Mouse (Mus musculus) CH12.LX (cell line): ENCODE data around the gene Hpse. TPM values are rescaled to one million over a fixed set of nuclear protein-coding genes. Genes with fewer than 3 reads are reported as not detected.
A peak's percentile ranks its signal among the peaks of the same experiment; 100 is the strongest.

Experiments used
- DNase-seq: peaks from one replicate; pipeline ENCODE4 v3.0.0-alpha.2; 2013; ENCODE audit errors: extremely low read depth
- H3K27ac ChIP-seq: 2 replicates; pipeline ENCODE4 v1.5.1; 2012; ENCODE audit warnings: low read depth, mild to moderate bottlenecking, control low read depth, moderate library complexity; ENCODE audit not compliant: insufficient read depth
- H3K27me3 ChIP-seq: replicated peaks from 2 replicates; pipeline ENCODE3; 2012; ENCODE audit warnings: inconsistent platforms
- H3K36me3 ChIP-seq, 2 experiments: replicated peaks in 1 of 2; 2 replicates each; pipeline versions ENCODE3 to v1.6.1; 2012; ENCODE audit warnings: inconsistent platforms in 1 of 2, low read length in 1 of 2, mild to moderate bottlenecking in 1 of 2, mixed read lengths in 1 of 2, moderate library complexity in 1 of 2; ENCODE audit not compliant: control insufficient read depth in 1 of 2, insufficient read depth in 1 of 2
- H3K4me1 ChIP-seq, 2 experiments: 2 replicates each; pipeline ENCODE4 v1.6.1; 2012; ENCODE audit warnings: inconsistent platforms in 1 of 2, moderate library complexity in 1 of 2; ENCODE audit not compliant: insufficient read depth in 2 of 2, control insufficient read depth in 1 of 2
- H3K4me2 ChIP-seq: 2 replicates; pipeline ENCODE4 v1.6.1; 2012; ENCODE audit warnings: low read depth, mild to moderate bottlenecking, control low read depth; ENCODE audit not compliant: poor library complexity, insufficient read depth, severe bottlenecking
- H3K4me3 ChIP-seq, 3 experiments: fragments of 150-350 bp in 1 of 3; sonication (generic) in 1 of 3; replicated peaks in 1 of 3; 2 replicates each; pipeline versions ENCODE3 to v1.5.1; 2011 to 2012; ENCODE audit warnings: low read depth in 2 of 3, low read length in 2 of 3, mild to moderate bottlenecking in 2 of 3, moderate library complexity in 2 of 3, control low read depth in 1 of 3, improper control_type of control experiment in 1 of 3, inconsistent platforms in 1 of 3, mixed read lengths in 1 of 3; ENCODE audit not compliant: poor library complexity in 1 of 3
- H3K79me2 ChIP-seq: replicated peaks from 2 replicates; pipeline ENCODE4 v1.6.1; 2012; ENCODE audit warnings: mild to moderate bottlenecking, moderate library complexity; ENCODE audit not compliant: control insufficient read depth, poor library complexity, insufficient read depth, severe bottlenecking; ENCODE audit errors: extremely low read depth
- H3K9ac ChIP-seq: 2 replicates; pipeline ENCODE4 v1.6.1; 2012; ENCODE audit warnings: low read depth, mild to moderate bottlenecking, control low read depth, moderate library complexity; ENCODE audit not compliant: insufficient read depth
- H3K9me3 ChIP-seq: replicated peaks from 2 replicates; pipeline ENCODE3; 2012; ENCODE audit warnings: low read length, inconsistent platforms, mixed read lengths
- CHD1 ChIP-seq: IDR thresholded peaks from 2 replicates; pipeline ENCODE4 v1.6.1; 2012; ENCODE audit warnings: low read depth, low read length, improper control_type of control experiment, inconsistent platforms
- CTCF ChIP-seq, 2 experiments: IDR thresholded peaks in 1 of 2; conservative IDR thresholded peaks in 1 of 2; 2 replicates each; pipeline ENCODE4 v1.5.1; 2011 to 2012; ENCODE audit warnings: low read depth in 2 of 2, low read length in 2 of 2, improper control_type of control experiment in 1 of 2, inconsistent platforms in 1 of 2, mild to moderate bottlenecking in 1 of 2, moderate library complexity in 1 of 2
- EP300 ChIP-seq: IDR thresholded peaks from 2 replicates; pipeline ENCODE4 v1.6.1; 2011; ENCODE audit warnings: low read length, improper control_type of control experiment
- JUN ChIP-seq: IDR thresholded peaks from 2 replicates; pipeline ENCODE4 v1.6.1; 2011; ENCODE audit warnings: low read depth, mild to moderate bottlenecking, low read length, improper control_type of control experiment, moderate library complexity; ENCODE audit not compliant: insufficient read depth
- JUND ChIP-seq: conservative IDR thresholded peaks from 2 replicates; pipeline ENCODE4 v1.6.1; 2011; ENCODE audit warnings: low read depth, low read length, improper control_type of control experiment
- MAZ ChIP-seq: IDR thresholded peaks from 2 replicates; pipeline ENCODE4 v1.6.1; 2012; ENCODE audit warnings: low read depth, mild to moderate bottlenecking, inconsistent platforms, low read length, improper control_type of control experiment, moderate library complexity
- MXI1 ChIP-seq: IDR thresholded peaks from 2 replicates; pipeline ENCODE4 v1.6.1; 2011; ENCODE audit warnings: mild to moderate bottlenecking, low read depth, low read length, improper control_type of control experiment
- NRF1 ChIP-seq: IDR thresholded peaks from 2 replicates; pipeline ENCODE4 v1.6.1; 2014; ENCODE audit warnings: low read depth, mild to moderate bottlenecking, inconsistent platforms, low read length, improper control_type of control experiment, moderate library complexity
- POLR2A ChIP-seq: IDR thresholded peaks from 2 replicates; pipeline ENCODE4 v1.6.1; 2011; ENCODE audit warnings: low read depth, mild to moderate bottlenecking, improper control_type of control experiment, low read length
- RCOR1 ChIP-seq: conservative IDR thresholded peaks from 2 replicates; pipeline ENCODE4 v1.6.1; 2012; ENCODE audit warnings: low read depth, mild to moderate bottlenecking, inconsistent platforms, low read length, improper control_type of control experiment
- ZC3H11A ChIP-seq: IDR thresholded peaks from 2 replicates; pipeline ENCODE4 v1.6.1; 2012; ENCODE audit warnings: low read depth, mild to moderate bottlenecking, inconsistent platforms, low read length, improper control_type of control experiment
- ZKSCAN1 ChIP-seq: IDR thresholded peaks from 2 replicates; pipeline ENCODE4 v1.6.1; 2012; ENCODE audit warnings: low read depth, inconsistent platforms, low read length, improper control_type of control experiment, borderline replicate concordance
- ZMIZ1 ChIP-seq: IDR thresholded peaks from 2 replicates; pipeline ENCODE4 v1.6.1; 2012; ENCODE audit warnings: low read depth, mild to moderate bottlenecking, inconsistent platforms, low read length, improper control_type of control experiment
- dilution Hi-C: fragments of 300-500 bp; cut with MboI; formaldehyde crosslinking; loops from 2 replicates; pipeline ENCODE4 v1.14.3; 2020; ENCODE audit warnings: low sequenced_read_pairs; ENCODE audit not compliant: extremely low pct_unique_long_range_greater_than_20kb, extremely low pct_ligation_motif_present
- in situ Hi-C: fragments of 300-500 bp; cut with MboI; formaldehyde crosslinking; loops from 3 replicates; pipeline ENCODE4 v1.14.3; 2019; ENCODE audit warnings: low sequenced_read_pairs, low pct_ligation_motif_present, low pct_unique_long_range_greater_than_20kb, mixed read lengths
- polyA plus RNA-seq: library from polyadenylated mRNA; unstranded; fragments of >175 nt; gene quantifications from 2 replicates; pipeline ENCODE4 v1.2.1, GENCODE M21; 2012; ENCODE audit warnings: low read depth; ENCODE audit not compliant: insufficient read length
- total RNA-seq, 2 experiments: library from RNA; depleted of rRNA; stranded (reverse); fragments of 300-350 nt in 1 of 2; fragments of >200 nt in 1 of 2; gene quantifications; 2 replicates each; pipeline ENCODE4 v1.2.3; 2012 to 2014

Hpse gene
- total and polyA plus RNA-seq, 3 experiments = 3.3 to 9.5 (median 3.8) TPM

DNA sequence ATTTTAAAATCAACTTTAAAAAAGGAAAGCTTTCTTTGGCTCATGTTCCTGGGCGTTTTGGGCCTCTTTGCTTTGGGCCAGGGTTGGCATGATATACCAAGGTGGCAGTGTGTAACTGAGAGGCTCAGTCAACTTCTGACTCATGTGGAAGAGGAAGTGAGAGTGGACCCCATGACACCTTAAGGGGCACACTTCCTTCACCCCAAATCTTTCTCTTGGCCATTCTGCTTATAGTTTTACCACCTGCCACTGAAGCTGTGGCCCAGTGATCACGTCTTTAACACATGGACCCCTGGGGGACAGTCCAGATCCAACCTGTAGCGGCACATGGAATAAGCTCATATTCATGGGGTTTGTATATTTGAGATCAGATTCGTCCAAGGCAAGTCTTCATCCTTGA, 6.5 kb upstream of the Hpse start (continued):
- TF ChIP-seq CHD1 = no peak
- TF ChIP-seq CTCF (conservative IDR thresholded peaks at IDR 0.05 in 1 of 2, IDR thresholded peaks at IDR 0.05 in 1 of 2; ENCODE audit: low read depth in 2 of 2, low read length in 2 of 2) = no peak
- no peak for TF ChIP-seq NRF1
- TF ChIP-seq ZC3H11A = no peak
- TF ChIP-seq EP300 = peak; percentile 83
- 0 out of 2 replicates have a peak, but pooled peaks have one; percentile 11 for TF ChIP-seq JUN
- no peak for TF ChIP-seq ZKSCAN1

DNA sequence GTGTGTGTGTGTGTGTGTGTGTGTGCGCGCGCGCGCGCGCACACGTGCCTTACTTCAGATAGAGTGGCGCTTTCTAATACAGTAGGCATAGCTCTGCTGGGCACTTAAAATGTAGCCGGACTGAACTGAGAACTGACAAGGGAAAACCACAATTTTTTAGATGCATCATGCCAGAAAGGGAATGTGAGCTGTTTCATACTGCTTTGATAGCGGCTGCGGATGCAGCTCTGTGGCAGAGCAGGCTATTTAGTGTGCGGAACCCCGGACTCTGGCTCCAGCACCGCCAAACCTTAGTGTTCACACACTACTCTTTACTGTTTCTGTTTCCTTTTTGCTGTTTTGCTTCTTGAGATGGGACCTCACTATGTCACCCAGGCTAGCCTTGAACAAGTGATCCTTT, 2.8 kb downstream of the Hpse start:
- Histone ChIP-seq H3K79me2 (no peaks in the 10 kb centered on the region), H3K36me3 (no peaks in the 10 kb centered on the region), H3K9ac (no peak overlapping the region), H3K27ac (no peak overlapping the region), H3K27me3 (no peaks in the 10 kb centered on the region), H3K9me3 (no peaks in the 10 kb centered on the region), H3K4me2 (no peak overlapping the region), H3K4me3 (no peak overlapping the region)
- dilution Hi-C loops = no loop called here
- DNase-seq = no peak
- no peak for TF ChIP-seq CTCF (conservative IDR thresholded peaks at IDR 0.05 in 1 of 2, IDR thresholded peaks at IDR 0.05 in 1 of 2; ENCODE audit: low read depth in 2 of 2, low read length in 2 of 2)
- TF ChIP-seq RCOR1 = no peak
- TF ChIP-seq JUND = no peak
- no peak for TF ChIP-seq POLR2A
- TF ChIP-seq MAZ = no peak
- no peak for TF ChIP-seq EP300
- TF ChIP-seq, all 38 proteins: peak for 0
- in situ Hi-C loops = loop anchor here (10.0 kb wide), 1 partner anchor 58 kb away; no protein-coding TSS in a partner anchor
- peaks cover 5 to 20% of the 10 kb centered on the region in 2 experiments; a peak in 2 of 4 replicates for H3K4me1 ChIP-seq

DNA sequence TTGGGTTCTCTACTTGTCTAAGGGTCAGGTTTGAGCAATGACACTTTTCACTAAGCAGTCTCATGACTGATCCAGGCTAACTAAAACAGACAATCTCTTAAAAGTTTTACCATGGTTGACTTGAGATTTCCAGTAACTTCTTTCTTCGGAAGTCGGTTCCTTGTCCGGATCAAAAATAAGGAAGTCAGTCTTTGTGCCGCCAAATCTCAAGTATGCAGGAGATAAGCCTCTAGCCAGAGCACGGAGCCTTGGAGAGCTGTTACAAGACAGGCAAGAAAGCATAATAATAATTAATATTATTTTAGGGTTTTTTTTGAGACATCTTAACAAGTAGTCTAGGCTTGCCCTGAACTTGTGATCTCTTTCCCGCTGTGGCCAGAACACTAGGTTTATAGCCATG, 8.3 kb downstream of the Hpse start:
- in situ Hi-C loops (loop anchor here (10.0 kb wide), 1 partner anchor 64 kb away; no protein-coding TSS in a partner anchor), dilution Hi-C loops (no loop called here)
- no peak overlapping the region for H3K4me3 ChIP-seq
- peaks cover 3 to 31% of the 10 kb centered on the region in 2 experiments; a peak in 2 of 4 replicates for H3K4me1 ChIP-seq
- H3K27ac ChIP-seq = no peak overlapping the region
- H3K9me3 ChIP-seq = no peaks in the 10 kb centered on the region
- H3K9ac ChIP-seq = no peak overlapping the region
- no peak for TF ChIP-seq MXI1
- TF ChIP-seq ZMIZ1 = no peak
- no peaks in the 10 kb centered on the region for H3K36me3 ChIP-seq
- no peak for DNase-seq
- no peaks in the 10 kb centered on the region for H3K27me3 ChIP-seq
- no peaks in the 10 kb centered on the region for H3K79me2 ChIP-seq
- no peak overlapping the region for H3K4me2 ChIP-seq
